ENCODE assay signal across 12 mouse cellular contexts in genomic region chr14:76664586-76665508, GRCm38 (mm10).
A peak's percentile ranks its signal among the peaks of the same experiment; 100 is the strongest.
DNase-seq lines count a peak whose midpoint lies in the region; ATAC-seq and TF ChIP-seq lines count a peak whose summit lies in the region.
"Had no signal": no experiment of that assay in that cellular context is flagged by ENCODE, and none has a peak within 500 bp of the region (broad histone marks: within the 10 kb centered on the region; RNA-seq: fewer than 3 reads in every experiment).

No protein-coding gene starts in this region.

- no peak overlapping the region for H3K9ac ChIP-seq in kidney, embryonic 16.5 days (replicated peaks; ENCODE audit: low read length)
- no peak overlapping the region for H3K9ac ChIP-seq in ES-Bruce4 (ENCODE audit: low read depth, poor library complexity, severe bottlenecking)
- H3K9ac ChIP-seq in stomach, embryonic 15.5 days, result no peak overlapping the region
- no peak overlapping the region for H3K9ac ChIP-seq in forebrain, embryonic 14.5 days (ENCODE audit: low read length)
- H3K9ac ChIP-seq: neural tube, embryonic 12.5 days had no signal

- H3K4me3 ChIP-seq in kidney, adult 2 months (ENCODE audit: insufficient read depth, low read depth, low read length), result no peak overlapping the region
- H3K4me3 ChIP-seq in kidney, embryonic 16.5 days (ENCODE audit: low read length), result no peak overlapping the region
- no peak overlapping the region for H3K4me3 ChIP-seq in ES-Bruce4 (ENCODE audit: low read depth, low read length)
- no peak overlapping the region for H3K4me3 ChIP-seq in stomach, embryonic 15.5 days (replicated peaks)
- H3K4me3 ChIP-seq in forebrain, embryonic 14.5 days (ENCODE audit: low read depth, low read length), result no peak overlapping the region
- H3K4me3 ChIP-seq: neural tube, embryonic 12.5 days had no signal

- no peak for TF ChIP-seq EP300 in ES-Bruce4 (IDR thresholded peaks at IDR 0.05; ENCODE audit: insufficient read depth, low read depth, low read length)

- no peaks in the 10 kb centered on the region for H3K27me3 ChIP-seq in kidney, adult 2 months (replicated peaks; ENCODE audit: control insufficient read depth, insufficient read depth, low read length)
- H3K27me3 ChIP-seq in kidney, embryonic 16.5 days (ENCODE audit: insufficient read depth, low read length), result no peaks in the 10 kb centered on the region
- H3K27me3 ChIP-seq in ES-Bruce4 (ENCODE audit: control insufficient read depth, insufficient read depth, low read length, poor library complexity, severe bottlenecking), result no peaks in the 10 kb centered on the region
- no peaks in the 10 kb centered on the region for H3K27me3 ChIP-seq in stomach, embryonic 15.5 days (replicated peaks)
- no peaks in the 10 kb centered on the region for H3K27me3 ChIP-seq in forebrain, embryonic 14.5 days (replicated peaks; ENCODE audit: control insufficient read depth, insufficient read depth, low read length)
- H3K27me3 ChIP-seq: neural tube, embryonic 12.5 days had no signal

- no peak overlapping the region for H3K27ac ChIP-seq in kidney, adult 2 months (ENCODE audit: insufficient read depth, low read depth, low read length)
- no peak overlapping the region for H3K27ac ChIP-seq in kidney, embryonic 16.5 days (ENCODE audit: low read length)
- H3K27ac ChIP-seq in ES-Bruce4 (ENCODE audit: insufficient read depth, low read length), result peak overlapping the region; percentile 36
- H3K27ac ChIP-seq in stomach, embryonic 15.5 days, result peak overlapping the region; percentile 44; the same call in 1 of the 2 replicates
- H3K27ac ChIP-seq in forebrain, embryonic 14.5 days (ENCODE audit: low read depth, low read length), result no peak overlapping the region
- H3K27ac ChIP-seq: neural tube, embryonic 12.5 days had no signal

- H3K36me3 ChIP-seq in kidney, adult 2 months (ENCODE audit: control insufficient read depth, insufficient read depth, low read length), result no peaks in the 10 kb centered on the region
- H3K36me3 ChIP-seq in kidney, embryonic 16.5 days (ENCODE audit: insufficient read depth, low read length), result no peaks in the 10 kb centered on the region
- no peaks in the 10 kb centered on the region for H3K36me3 ChIP-seq in ES-Bruce4 (ENCODE audit: control insufficient read depth, insufficient read depth, low read length, poor library complexity, severe bottlenecking)
- H3K36me3 ChIP-seq in stomach, embryonic 15.5 days, result no peaks in the 10 kb centered on the region
- H3K36me3 ChIP-seq in forebrain, embryonic 14.5 days (ENCODE audit: control insufficient read depth, insufficient read depth, low read length), result no peaks in the 10 kb centered on the region
- H3K36me3 ChIP-seq: neural tube, embryonic 12.5 days had no signal

- no peak for ATAC-seq in kidney, embryonic 16.5 days (ENCODE audit: low FRiP score, low TSS enrichment)
- peak; percentile 59 for ATAC-seq in stomach, embryonic 15.5 days (ENCODE audit: insufficient read depth, low FRiP score, low read depth)
- no peak for ATAC-seq in forebrain, embryonic 14.5 days

- TF ChIP-seq CTCF in kidney, adult 2 months (conservative IDR thresholded peaks at IDR 0.05; ENCODE audit: insufficient read depth, insufficient read length, low read depth, low read length), result no peak
- no peak for TF ChIP-seq CTCF in ES-Bruce4 (IDR thresholded peaks at IDR 0.05; ENCODE audit: low read depth, low read length)

- 71% methylated on average over 11 of the region's 11 CpGs for WGBS in kidney, adult 2 months
- WGBS in kidney, embryonic 16.5 days, result 66% methylated on average over 11 of the region's 11 CpGs
- WGBS in stomach, embryonic 15.5 days, result 59% methylated on average over 11 of the region's 11 CpGs
- 88% methylated on average over 11 of the region's 11 CpGs for WGBS in forebrain, embryonic 14.5 days

- TF ChIP-seq POLR2A in kidney, adult 2 months (IDR thresholded peaks at IDR 0.05; ENCODE audit: low read depth, low read length), result no peak
- TF ChIP-seq POLR2A in ES-Bruce4 (IDR thresholded peaks at IDR 0.05; ENCODE audit: insufficient read depth, low read length), result no peak

- H3K4me2 ChIP-seq in kidney, embryonic 16.5 days (replicated peaks; ENCODE audit: low read depth, low read length), result no peak overlapping the region
- no peak overlapping the region for H3K4me2 ChIP-seq in stomach, embryonic 15.5 days
- no peak overlapping the region for H3K4me2 ChIP-seq in forebrain, embryonic 14.5 days (ENCODE audit: low read length)
- H3K4me2 ChIP-seq: neural tube, embryonic 12.5 days had no signal

- H3K4me1 ChIP-seq in kidney, adult 2 months (ENCODE audit: control insufficient read depth, insufficient read depth, low read length), result no peaks in the 10 kb centered on the region
- H3K4me1 ChIP-seq in kidney, embryonic 16.5 days (ENCODE audit: insufficient read depth, low read length), result no peaks in the 10 kb centered on the region
- H3K4me1 ChIP-seq in ES-Bruce4 (ENCODE audit: control insufficient read depth, insufficient read depth, low read length), result peaks cover 4% of the 10 kb centered on the region
- H3K4me1 ChIP-seq in stomach, embryonic 15.5 days, result peaks cover 5% of the 10 kb centered on the region; the same call in 1 of the 2 replicates
- no peaks in the 10 kb centered on the region for H3K4me1 ChIP-seq in forebrain, embryonic 14.5 days (ENCODE audit: control insufficient read depth, insufficient read depth, low read length)
- H3K4me1 ChIP-seq: neural tube, embryonic 12.5 days had no signal

- DNase-seq in kidney, adult 2 months, result peak; percentile 40
- peak; percentile 82 for DNase-seq in fibroblast of lung, adult 2 months (ENCODE audit: low read depth)
- DNase-seq in right cerebral cortex, postnatal 14 days, result no peak
- no peak for DNase-seq in forebrain, embryonic 14.5 days (ENCODE audit: low spot score)
- no peak for DNase-seq in spleen, adult 12 weeks (ENCODE audit: low spot score)
- DNase-seq: cerebellum, adult 11 months; gastrocnemius, postnatal 36 days; spleen, adult 18-20 months had no signal

- no peaks in the 10 kb centered on the region for H3K9me3 ChIP-seq in kidney, embryonic 16.5 days (ENCODE audit: low read length)
- no peaks in the 10 kb centered on the region for H3K9me3 ChIP-seq in ES-Bruce4 (replicated peaks; ENCODE audit: control insufficient read depth, insufficient read depth, low read length, poor library complexity, severe bottlenecking)
- H3K9me3 ChIP-seq in stomach, embryonic 15.5 days, result no peaks in the 10 kb centered on the region
- no peaks in the 10 kb centered on the region for H3K9me3 ChIP-seq in forebrain, embryonic 14.5 days (replicated peaks; ENCODE audit: control insufficient read depth, low read length)
- H3K9me3 ChIP-seq: neural tube, embryonic 12.5 days had no signal

Comparison
In these comparisons a context has a peak if more than half of its experiments do, and no peak if none do; other contexts are left out.
1. DNase-seq: peak in kidney, adult 2 months (single experiment) and fibroblast of lung, adult 2 months (single experiment); none in right cerebral cortex, postnatal 14 days (single experiment), forebrain, embryonic 14.5 days (single experiment) and spleen, adult 12 weeks (single experiment).
2. H3K27ac ChIP-seq: peak in ES-Bruce4 (single experiment) and stomach, embryonic 15.5 days (single experiment); none in kidney, adult 2 months (single experiment), kidney, embryonic 16.5 days (single experiment) and forebrain, embryonic 14.5 days (single experiment).